Mouse (Mus musculus): ENCODE measurements around the gene Auts2.

GRCm38 (mm10) chr5:131517677-131518076 is 1025.5 kb downstream of the Auts2 start:
- TF ChIP-seq GATA1 (IDR thresholded peaks at IDR 0.05; ENCODE audit: low read length) (no peak), TAL1 (IDR thresholded peaks at IDR 0.05; ENCODE audit: low read length) (no peak)
